Mouse (Mus musculus): ENCODE results near the gene Lst1. TPM values are rescaled to one million over a fixed set of nuclear protein-coding genes. Genes with fewer than 3 reads are reported as not detected.

Gene Lst1
- total and polyA plus RNA-seq, 3 experiments = 2.9 to 8.5 (median 8.4) TPM

DNA sequence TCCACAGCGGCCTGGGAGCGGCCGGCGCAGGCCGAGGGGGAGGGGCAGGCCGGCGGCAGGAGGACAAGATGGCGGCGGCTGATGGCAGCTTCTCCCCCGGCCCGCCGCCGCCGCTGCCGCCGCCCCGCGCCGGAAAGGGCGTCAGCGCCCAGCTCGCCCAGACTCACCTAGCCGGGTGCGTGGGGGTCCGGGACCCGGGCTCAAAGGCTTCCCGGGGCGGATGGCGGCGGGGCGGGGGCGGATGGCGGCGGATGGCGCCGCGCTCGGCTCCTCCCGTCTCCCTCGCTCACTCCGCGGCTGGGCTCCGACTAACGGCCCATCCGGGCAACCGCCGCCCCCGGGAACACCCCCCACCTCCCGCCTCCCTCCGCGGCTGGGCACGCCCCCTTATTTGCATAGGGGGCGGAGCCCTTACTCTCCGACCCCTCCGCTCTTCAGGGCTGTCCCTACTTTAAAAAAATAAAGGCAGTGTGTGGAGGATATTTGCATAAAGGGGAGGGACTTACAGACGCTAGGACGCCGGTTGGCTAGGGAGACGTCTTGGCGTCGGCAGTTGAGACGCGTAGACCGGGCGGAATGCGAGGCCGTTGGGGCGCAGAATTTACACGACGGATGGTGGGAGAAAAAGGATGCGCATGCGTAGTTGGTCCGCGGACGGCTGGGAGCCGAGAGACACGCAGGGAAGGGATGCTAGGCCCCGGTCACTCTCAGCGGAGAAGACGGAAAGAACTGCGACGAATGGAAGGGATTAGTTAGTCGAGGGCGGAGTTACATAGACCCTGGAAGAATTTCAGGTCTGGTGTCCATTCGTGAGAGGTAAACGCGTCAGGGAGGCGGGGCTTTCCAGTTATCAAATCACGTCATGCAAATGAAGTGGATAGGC is 23.4 kb downstream of the Lst1 start, which contains the start of gene Prrc2a:
TSS of gene Prrc2a (minus strand) at position 330 of the 883 bp plus-strand sequence.
- in situ Hi-C loops (cut with MboI; ENCODE audit: low pct_ligation_motif_present, low pct_unique_long_range_greater_than_20kb, low sequenced_read_pairs) = no loop called here
- H3K36me3 ChIP-seq (replicated peaks in 1 of 2; ENCODE audit: control insufficient read depth in 1 of 2, insufficient read depth in 1 of 2, low read length in 1 of 2) = peaks cover 22 to 38% of the 10 kb centered on the region in 2 experiments
- DNase-seq (ENCODE audit: extremely low read depth) = peak; percentile 99
- no peak for TF ChIP-seq GABPA (IDR thresholded peaks at IDR 0.05; ENCODE audit: insufficient replicate concordance, low read depth, low read length)
- 0 out of 2 replicates have a peak, but pooled peaks have one; percentile 37 for TF ChIP-seq POLR2AphosphoS2 (IDR thresholded peaks at IDR 0.05; ENCODE audit: low read depth, low read length)
- peak; percentile 78 for TF ChIP-seq KAT2A (IDR thresholded peaks at IDR 0.05; ENCODE audit: insufficient replicate concordance, low read length)
- peak; percentile 75 for TF ChIP-seq SIN3A (IDR thresholded peaks at IDR 0.05; ENCODE audit: low read length)
- TF ChIP-seq MEF2A (IDR thresholded peaks at IDR 0.05; ENCODE audit: borderline replicate concordance, low read depth, low read length) = no peak; the same call in 1 of the 2 replicates
- no peak for TF ChIP-seq EP300 (IDR thresholded peaks at IDR 0.05; ENCODE audit: low read length)
- TF ChIP-seq BHLHE40 (IDR thresholded peaks at IDR 0.05; ENCODE audit: low read depth, low read length) = peak; percentile 11; the same call in 1 of the 2 replicates
- TF ChIP-seq MAX (IDR thresholded peaks at IDR 0.05; ENCODE audit: low read length) = peak; percentile 33; the same call in 1 of the 2 replicates
- TF ChIP-seq ZNF384 (IDR thresholded peaks at IDR 0.05; ENCODE audit: low read depth, low read length) = peak; percentile 94
- TF ChIP-seq NELFE (IDR thresholded peaks at IDR 0.05; ENCODE audit: low read depth, low read length) = peak; percentile 81
- TF ChIP-seq ELF1 (IDR thresholded peaks at IDR 0.05; ENCODE audit: low read depth, low read length) = peak; percentile 68; the same call in 1 of the 2 replicates
- TF ChIP-seq NRF1 (IDR thresholded peaks at IDR 0.05; ENCODE audit: low read depth, low read length) = peak; percentile 94
- peak; percentile 92; the same call in 1 of the 2 replicates for TF ChIP-seq TBP (conservative IDR thresholded peaks at IDR 0.05; ENCODE audit: low read depth, low read length)
- TF ChIP-seq HCFC1 (IDR thresholded peaks at IDR 0.05; ENCODE audit: low read depth, low read length) = peak; percentile 85
- TF ChIP-seq ZMIZ1 (IDR thresholded peaks at IDR 0.05; ENCODE audit: low read depth, low read length) = peak; percentile 90
- peak; percentile 77 for TF ChIP-seq TCF12 (IDR thresholded peaks at IDR 0.05; ENCODE audit: low read depth, low read length)
- TF ChIP-seq POLR2A (IDR thresholded peaks at IDR 0.05; ENCODE audit: low read depth, low read length) = peak; percentile 78; the same call in 1 of the 2 replicates
- TF ChIP-seq MAZ (IDR thresholded peaks at IDR 0.05; ENCODE audit: low read depth, low read length) = peak; percentile 94
- TF ChIP-seq JUND (conservative IDR thresholded peaks at IDR 0.05; ENCODE audit: low read depth, low read length) = no peak
- peak; percentile 60; the same call in 1 of the 2 replicates for TF ChIP-seq MXI1 (IDR thresholded peaks at IDR 0.05; ENCODE audit: low read depth, low read length)
- dilution Hi-C loops (cut with MboI; ENCODE audit: extremely low pct_ligation_motif_present, extremely low pct_unique_long_range_greater_than_20kb, low sequenced_read_pairs) = no loop called here
- H3K9ac ChIP-seq (ENCODE audit: insufficient read depth, low read depth) = peak within 1 kb of the TSS; percentile 95
- peaks cover 52% of the 10 kb centered on the region for H3K79me2 ChIP-seq (replicated peaks; ENCODE audit: control insufficient read depth, extremely low read depth, insufficient read depth, poor library complexity, severe bottlenecking)
- H3K9me3 ChIP-seq (replicated peaks; ENCODE audit: low read length) = no peaks in the 10 kb centered on the region
- H3K4me2 ChIP-seq (ENCODE audit: insufficient read depth, low read depth, poor library complexity, severe bottlenecking) = peak within 1 kb of the TSS; percentile 84
- no peaks in the 10 kb centered on the region for H3K27me3 ChIP-seq (replicated peaks)
- peaks cover 6 to 38% of the 10 kb centered on the region in 2 experiments for H3K4me1 ChIP-seq (ENCODE audit: control insufficient read depth in 1 of 2, insufficient read depth in 2 of 2)
- H3K4me3 ChIP-seq (replicated peaks in 1 of 3; ENCODE audit: low read depth in 2 of 3, low read length in 2 of 3, poor library complexity in 1 of 3) = peak within 1 kb of the TSS; percentile 88 to 97 (median 92)
- peak within 1 kb of the TSS; percentile 97 for H3K27ac ChIP-seq (ENCODE audit: insufficient read depth, low read depth)

All from CH12.LX (cell line).